Mouse (Mus musculus) myocyte (in vitro differentiated cells): ENCODE results near the gene Mmp9.

Source experiments
- CEBPB ChIP-seq: IDR thresholded peaks from 2 replicates; pipeline ENCODE4 v1.6.1; 2011; ENCODE audit warnings: mild to moderate bottlenecking, moderate library complexity; ENCODE audit not compliant: poor library complexity, insufficient read depth, severe bottlenecking
- MAX ChIP-seq: IDR thresholded peaks from one replicate; pipeline ENCODE4 v1.6.1; 2011; ENCODE audit warnings: low read depth, mild to moderate bottlenecking, control low read depth
- MYOD1 ChIP-seq, 3 experiments: IDR thresholded peaks; one replicate each; pipeline ENCODE4 v1.6.1; 2011; ENCODE audit warnings: control low read depth in 2 of 3, low read depth in 2 of 3, mild to moderate bottlenecking in 2 of 3, moderate library complexity in 1 of 3; ENCODE audit not compliant: insufficient read length in 2 of 3, control insufficient read depth in 1 of 3
- MYOG ChIP-seq, 3 experiments: IDR thresholded peaks; one replicate each; pipeline ENCODE4 v1.6.1; 2011; ENCODE audit warnings: control low read depth in 2 of 3, low read depth in 2 of 3, mild to moderate bottlenecking in 2 of 3; ENCODE audit not compliant: insufficient read length in 2 of 3, control insufficient read depth in 1 of 3, insufficient read depth in 1 of 3
- POLR2A ChIP-seq: IDR thresholded peaks from one replicate; pipeline ENCODE4 v1.6.1; 2011; ENCODE audit warnings: low read depth, mild to moderate bottlenecking, control low read depth, moderate library complexity; ENCODE audit not compliant: insufficient read length
- POLR2AphosphoS2 ChIP-seq: IDR thresholded peaks from one replicate; pipeline ENCODE4 v1.6.1; 2011; ENCODE audit warnings: low read depth, control low read depth; ENCODE audit not compliant: insufficient read length
- REST ChIP-seq: IDR thresholded peaks from one replicate; pipeline ENCODE4 v1.6.1; 2011; ENCODE audit warnings: mild to moderate bottlenecking, control low read depth, moderate library complexity; ENCODE audit not compliant: insufficient read depth, insufficient read length
- SRF ChIP-seq: IDR thresholded peaks from one replicate; pipeline ENCODE4 v1.6.1; 2011; ENCODE audit warnings: low read depth; ENCODE audit not compliant: control insufficient read depth, insufficient read length
- TCF12 ChIP-seq: IDR thresholded peaks from one replicate; pipeline ENCODE4 v1.6.1; 2011; ENCODE audit warnings: mild to moderate bottlenecking, control low read depth; ENCODE audit not compliant: poor library complexity, insufficient read depth, severe bottlenecking
- USF1 ChIP-seq: IDR thresholded peaks from one replicate; pipeline ENCODE4 v1.6.1; 2011; ENCODE audit warnings: low read depth, mild to moderate bottlenecking, control low read depth, moderate library complexity

- TF ChIP-seq POLR2AphosphoS2 (no peak), POLR2A (no peak), USF1 (no peak), CEBPB (no peak), SRF (no peak), MAX (no peak), REST (peak; percentile 86), TCF12 (no peak), MYOG (IDR thresholded peaks at IDR 0.05; ENCODE audit: control insufficient read depth in 1 of 3, insufficient read depth in 1 of 3, insufficient read length in 2 of 3, low read depth in 2 of 3) (no peak), MYOD1 (IDR thresholded peaks at IDR 0.05; ENCODE audit: control insufficient read depth in 1 of 3, insufficient read length in 2 of 3, low read depth in 2 of 3) (no peak)
These were observed 39.2 kb downstream of the Mmp9 start for GRCm38 (mm10) chr2:164979749-164980148.
